Mouse (Mus musculus) cortical plate, adult 2 months (tissue): ENCODE data around the gene Mterf1b. TPM values are rescaled to one million over a fixed set of nuclear protein-coding genes. Genes with fewer than 3 reads are reported as not detected.
"Not testable (repeated sequence)": the region's sequence is repeated elsewhere in the genome, so short reads cannot be mapped to it uniquely, and the experiment has no call there.

Experiments
- H3K27ac ChIP-seq: fragments of 200-500 bp; 2 replicates; pipeline ENCODE4 v1.5.1; 2012; ENCODE audit warnings: low read length, control low read depth, inconsistent platforms; ENCODE audit not compliant: insufficient read depth
- H3K4me1 ChIP-seq: fragments of 200-500 bp; 2 replicates; pipeline ENCODE4 v1.6.1; 2011; ENCODE audit warnings: low read length; ENCODE audit not compliant: control insufficient read depth, insufficient read depth
- H3K4me3 ChIP-seq: fragments of 200-500 bp; 2 replicates; pipeline ENCODE4 v1.5.1; 2011; ENCODE audit warnings: mild to moderate bottlenecking, low read length, control low read depth; ENCODE audit not compliant: insufficient read depth
- CTCF ChIP-seq: fragments of 200-500 bp; IDR thresholded peaks from 2 replicates; pipeline ENCODE4 v1.5.1; 2011; ENCODE audit warnings: mild to moderate bottlenecking, control low read depth, low read length; ENCODE audit not compliant: insufficient read depth; ENCODE audit errors: extremely low read depth
- POLR2A ChIP-seq: fragments of 200-500 bp; IDR thresholded peaks from 2 replicates; pipeline ENCODE4 v1.6.1; 2011; ENCODE audit warnings: mild to moderate bottlenecking, low read length, control low read depth; ENCODE audit not compliant: insufficient read depth; ENCODE audit errors: extremely low read depth
- polyA plus RNA-seq: library from polyadenylated mRNA; depleted of rRNA; stranded (reverse); fragments of >200 nt; gene quantifications from 2 replicates; pipeline ENCODE4 v1.2.3, GENCODE M21; 2012; rRNA removed

Mterf1b gene
- 3.9 and 4.0 TPM in 2 replicates for polyA plus RNA-seq

DNA sequence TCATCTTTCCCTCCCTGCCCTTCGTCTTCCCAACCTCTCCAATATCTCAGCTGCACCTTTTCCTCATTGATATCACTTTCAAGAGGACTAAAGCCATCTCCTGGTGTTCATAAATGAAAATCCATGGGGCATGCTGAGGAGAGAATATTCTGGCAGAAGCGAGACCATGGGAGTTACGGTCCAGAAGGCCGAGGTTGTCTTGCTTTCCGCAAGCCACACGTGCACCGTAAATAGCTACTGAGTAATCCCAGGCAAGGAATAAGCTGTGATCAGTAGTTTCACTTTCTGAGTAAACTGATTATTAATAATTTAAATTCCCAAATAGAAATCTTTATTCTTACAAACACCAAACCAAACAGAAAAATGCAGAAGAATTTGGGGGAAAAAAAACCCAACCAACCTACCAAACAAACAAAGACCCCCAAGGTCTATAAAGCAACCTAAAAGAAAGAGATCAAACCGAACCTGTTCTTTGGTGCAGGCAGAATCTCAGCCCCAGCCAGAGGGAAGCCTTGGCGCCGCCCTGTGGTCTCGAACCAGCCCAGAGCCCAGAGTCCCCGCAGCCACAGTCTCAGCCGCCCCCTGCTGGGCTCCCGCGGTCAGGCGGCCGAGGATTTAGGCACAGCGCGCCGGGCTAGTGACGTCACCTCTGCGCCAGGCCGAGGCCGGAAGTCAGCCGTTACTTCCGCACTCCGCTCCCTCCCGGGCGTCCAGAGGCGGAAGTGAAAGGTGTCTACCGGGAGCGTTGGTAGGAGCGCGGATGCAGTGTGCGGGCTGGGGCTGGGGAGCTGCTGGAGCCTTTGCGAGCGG lies at the start of gene Mterf1b:
Mterf1b (plus strand) TSS at position 697 of the 810 bp plus-strand sequence.
- H3K4me3 ChIP-seq: peak within 1 kb of the TSS; percentile 27; the same call in 1 of the 2 replicates
- H3K27ac ChIP-seq: not testable (repeated sequence)

GRCm38 (mm10) chr5:4159418-4160071 lies 32.6 kb upstream of the Mterf1b start:
- not testable (repeated sequence) for H3K4me3 ChIP-seq, H3K27ac ChIP-seq

More for the DNA sequence above, at the start of gene Mterf1b:
- H3K4me1 ChIP-seq: not testable (repeated sequence)

GRCm38 (mm10) chr5:4161554-4161953 lies 30.6 kb upstream of the Mterf1b start:
- Histone ChIP-seq H3K27ac (no peak overlapping the region), H3K4me3 (no peak overlapping the region), H3K4me1 (no peaks in the 10 kb centered on the region)
- TF ChIP-seq POLR2A: no peak
- no peak for TF ChIP-seq CTCF

More at GRCm38 (mm10) chr5:4159418-4160071, 32.6 kb upstream of the Mterf1b start:
- not testable (repeated sequence) for H3K4me1 ChIP-seq

- Histone ChIP-seq H3K27ac (no peak overlapping the region), H3K4me3 (no peak overlapping the region), H3K4me1 (no peaks in the 10 kb centered on the region)
- TF ChIP-seq CTCF (no peak), POLR2A (no peak)
Measured at GRCm38 (mm10) chr5:4162461-4162860, 29.7 kb upstream of the Mterf1b start.

- H3K27ac ChIP-seq, H3K4me1 ChIP-seq, H3K4me3 ChIP-seq: not testable (repeated sequence)
Measured at GRCm38 (mm10) chr5:4167813-4168529, 24.2 kb upstream of the Mterf1b start.

GRCm38 (mm10) chr5:4168530-4168926 lies 23.6 kb upstream of the Mterf1b start:
- H3K4me3 ChIP-seq: not testable (repeated sequence)

GRCm38 (mm10) chr5:4176421-4176820 lies 15.7 kb upstream of the Mterf1b start:
- not testable (repeated sequence) for H3K4me1 ChIP-seq

More at GRCm38 (mm10) chr5:4168530-4168926, 23.6 kb upstream of the Mterf1b start:
- not testable (repeated sequence) for H3K4me1 ChIP-seq, H3K27ac ChIP-seq

DNA sequence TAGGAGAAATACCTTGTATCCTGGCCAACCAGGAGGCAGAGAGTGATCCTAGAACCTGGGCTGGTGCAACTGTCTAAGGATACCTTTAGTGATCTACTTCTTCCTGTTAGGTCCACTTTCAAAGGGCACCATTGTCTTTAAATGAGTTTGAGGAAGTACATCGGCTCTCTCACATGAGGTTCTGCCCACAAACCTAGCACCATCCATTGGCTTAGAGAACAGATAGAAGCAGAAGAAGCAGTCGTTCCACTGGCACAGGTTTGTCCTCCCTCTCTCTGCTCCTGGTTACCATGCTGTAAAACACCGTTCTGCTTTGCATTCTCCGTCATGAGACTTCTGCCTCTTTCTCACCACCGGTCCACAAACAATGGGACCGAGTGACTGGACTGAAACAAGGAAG lies 12.8 kb upstream of the Mterf1b start:
- Histone ChIP-seq H3K4me3 (no peak overlapping the region), H3K27ac (no peak overlapping the region), H3K4me1 (no peaks in the 10 kb centered on the region)
- no peak for TF ChIP-seq POLR2A
- TF ChIP-seq CTCF: no peak

More at GRCm38 (mm10) chr5:4176421-4176820, 15.7 kb upstream of the Mterf1b start:
- H3K4me3 ChIP-seq, H3K27ac ChIP-seq: not testable (repeated sequence)

DNA sequence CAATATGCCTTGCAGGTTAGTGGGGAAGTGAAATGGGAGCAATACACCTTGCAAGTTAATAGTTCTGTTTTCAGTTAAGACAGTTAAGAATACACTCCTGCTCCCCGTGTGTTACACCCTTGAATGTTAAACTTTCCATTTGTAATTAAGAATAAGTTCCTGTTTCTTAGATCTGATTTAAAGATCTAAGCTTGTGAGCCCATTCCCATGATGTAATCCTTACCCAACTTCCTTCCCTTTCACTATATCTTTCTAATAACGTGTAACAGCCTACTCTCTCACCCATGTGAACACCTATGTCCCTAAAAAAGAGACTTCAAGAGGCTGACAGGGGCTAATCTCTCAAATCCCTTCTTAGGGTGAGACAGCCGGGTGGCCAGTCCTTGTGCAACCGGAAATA lies 5.4 kb upstream of the Mterf1b start:
- no peak overlapping the region for H3K27ac ChIP-seq
- no peaks in the 10 kb centered on the region for H3K4me1 ChIP-seq
- no peak overlapping the region for H3K4me3 ChIP-seq
- no peak for TF ChIP-seq POLR2A
- TF ChIP-seq CTCF: no peak

DNA sequence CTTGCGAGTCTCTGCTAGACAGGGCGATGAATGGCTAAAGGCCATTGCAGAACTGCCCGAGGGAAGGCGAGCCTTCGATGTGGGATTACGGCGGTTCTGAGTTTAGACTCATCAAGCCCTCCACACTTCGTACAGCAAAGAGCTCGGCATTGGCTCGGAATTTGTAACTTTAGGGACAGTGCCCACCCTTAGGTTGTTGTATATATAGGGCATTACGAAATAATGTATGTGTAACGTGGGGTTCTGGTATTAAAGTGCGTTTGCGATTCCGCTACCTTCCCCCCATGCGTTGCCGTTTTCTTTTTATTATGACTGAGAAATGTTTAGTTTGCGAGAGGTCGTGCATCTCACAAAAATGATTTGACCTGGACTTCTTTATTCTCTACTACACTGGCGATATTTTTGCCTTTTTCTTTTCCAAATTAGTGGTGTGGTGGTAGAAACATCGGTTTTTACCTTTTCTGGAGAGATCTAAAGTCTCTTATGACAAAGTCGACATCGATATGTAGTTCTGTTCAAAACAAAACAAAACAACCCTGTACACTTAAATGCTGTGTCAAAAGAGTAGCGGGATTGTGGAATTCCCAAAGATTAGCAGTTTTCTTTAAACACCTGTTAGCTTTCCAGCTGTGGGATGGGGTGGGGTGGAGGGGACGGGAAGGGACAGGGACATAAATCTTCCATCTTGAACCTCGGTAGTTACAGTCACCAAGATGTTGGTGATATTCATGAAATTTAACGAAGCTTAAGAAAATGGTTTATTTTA lies 497 bp downstream of the Mterf1b start:
- H3K27ac ChIP-seq, H3K4me1 ChIP-seq: not testable (repeated sequence)
- H3K4me3 ChIP-seq: peak overlapping the region; percentile 27; the same call in 1 of the 2 replicates
